Mouse (Mus musculus): ENCODE data around the gene Snrnp25.

- TF ChIP-seq POLR2A (IDR thresholded peaks at IDR 0.05; ENCODE audit: borderline replicate concordance, low read depth, low read length) (no peak), CTCF (IDR thresholded peaks at IDR 0.05; ENCODE audit: low read depth, low read length) (no peak)
Observed at GRCm38 (mm10) chr11:32200075-32200601, 5.1 kb upstream of the Snrnp25 start, which contains the start of gene Il9r.
